Mouse (Mus musculus) myocyte (in vitro differentiated cells): ENCODE results near the gene Pparg.

Experiments
- E2F4 ChIP-seq: IDR thresholded peaks from one replicate; pipeline ENCODE4 v1.6.1; 2011; ENCODE audit warnings: mild to moderate bottlenecking, control low read depth, moderate library complexity; ENCODE audit not compliant: insufficient read depth
- POLR2A ChIP-seq: IDR thresholded peaks from one replicate; pipeline ENCODE4 v1.6.1; 2011; ENCODE audit warnings: low read depth, mild to moderate bottlenecking, control low read depth, moderate library complexity; ENCODE audit not compliant: insufficient read length
- POLR2AphosphoS2 ChIP-seq: IDR thresholded peaks from one replicate; pipeline ENCODE4 v1.6.1; 2011; ENCODE audit warnings: low read depth, control low read depth; ENCODE audit not compliant: insufficient read length
- USF1 ChIP-seq: IDR thresholded peaks from one replicate; pipeline ENCODE4 v1.6.1; 2011; ENCODE audit warnings: low read depth, mild to moderate bottlenecking, control low read depth, moderate library complexity

GRCm38 (mm10) chr6:115418964-115419363, 58.2 kb downstream of the Pparg start:
- no peak for TF ChIP-seq POLR2A
- TF ChIP-seq E2F4: no peak
- no peak for TF ChIP-seq POLR2AphosphoS2
- no peak for TF ChIP-seq USF1
